ENCODE assay signal across 8 mouse cellular contexts in genomic region chr3:32610560-32610959, GRCm38 (mm10). TPM values are rescaled to one million over a fixed set of nuclear protein-coding genes. Genes with fewer than 3 reads are reported as not detected.
A peak's percentile ranks its signal among the peaks of the same experiment; 100 is the strongest.
DNase-seq lines count a peak whose midpoint lies in the region; ATAC-seq and TF ChIP-seq lines count a peak whose summit lies in the region.

No protein-coding gene starts in this region.

- 0 out of 2 replicates have a peak, but pooled peaks cover 4% of the 10 kb centered on the region for H3K4me1 ChIP-seq in forebrain, postnatal 0 days (ENCODE audit: insufficient read depth)
- H3K4me1 ChIP-seq in hindbrain, embryonic 14.5 days (replicated peaks; ENCODE audit: control insufficient read depth, insufficient read depth, low read length): peaks cover 6% of the 10 kb centered on the region; the same call in 1 of the 2 replicates

- no peak overlapping the region for H3K4me3 ChIP-seq in forebrain, postnatal 0 days (ENCODE audit: low read depth, low read length)
- no peak overlapping the region for H3K4me3 ChIP-seq in hindbrain, embryonic 14.5 days (replicated peaks; ENCODE audit: low read length)

- peak; percentile 74 for TF ChIP-seq CTCF in forebrain, postnatal 0 days (IDR thresholded peaks at IDR 0.05; ENCODE audit: low read depth)

- peak; percentile 79 for ATAC-seq in forebrain, postnatal 0 days
- peak; percentile 57 for ATAC-seq in hindbrain, embryonic 14.5 days (ENCODE audit: low FRiP score)

- no peaks in the 10 kb centered on the region for H3K27me3 ChIP-seq in forebrain, postnatal 0 days (ENCODE audit: insufficient read depth, low read length)
- no peaks in the 10 kb centered on the region for H3K27me3 ChIP-seq in hindbrain, embryonic 14.5 days (ENCODE audit: control insufficient read depth, insufficient read depth, low read length)

- H3K9me3 ChIP-seq in forebrain, postnatal 0 days (ENCODE audit: low read length): no peaks in the 10 kb centered on the region
- no peaks in the 10 kb centered on the region for H3K9me3 ChIP-seq in hindbrain, embryonic 14.5 days (ENCODE audit: control insufficient read depth, low read length)

- peak; percentile 69 for DNase-seq in NIH3T3 (ENCODE audit: low read depth)
- peak; percentile 34 for DNase-seq in brain, embryonic 18.5 days (ENCODE audit: low read depth, low spot score)
- DNase-seq in forebrain, postnatal 0 days: peak; percentile 74
- DNase-seq in hindbrain, embryonic 14.5 days (ENCODE audit: low spot score): peak; percentile 75
- DNase-seq in layer of hippocampus, postnatal 10 days (ENCODE audit: low spot score in 2 of 2): peak; percentile 63 to 73
- peak; percentile 56 to 70 for DNase-seq in lung, postnatal 4 days
- DNase-seq in right cerebral cortex, postnatal 14 days: peak; percentile 60
- no peak for DNase-seq in spleen, postnatal 14 days (ENCODE audit: low spot score in 2 of 2)

- no peak overlapping the region for H3K4me2 ChIP-seq in forebrain, postnatal 0 days (ENCODE audit: low read depth)
- H3K4me2 ChIP-seq in hindbrain, embryonic 14.5 days (replicated peaks): no peak overlapping the region

- H3K9ac ChIP-seq in forebrain, postnatal 0 days: no peak overlapping the region
- no peak overlapping the region for H3K9ac ChIP-seq in hindbrain, embryonic 14.5 days

- 24% methylated on average over 7 of the region's 7 CpGs for WGBS in forebrain, postnatal 0 days
- 34% methylated on average over 7 of the region's 7 CpGs for WGBS in hindbrain, embryonic 14.5 days

- H3K27ac ChIP-seq in forebrain, postnatal 0 days (ENCODE audit: low read depth, low read length): no peak overlapping the region
- no peak overlapping the region for H3K27ac ChIP-seq in hindbrain, embryonic 14.5 days

- no peaks in the 10 kb centered on the region for H3K36me3 ChIP-seq in forebrain, postnatal 0 days (ENCODE audit: insufficient read depth)
- no peaks in the 10 kb centered on the region for H3K36me3 ChIP-seq in hindbrain, embryonic 14.5 days (replicated peaks; ENCODE audit: control insufficient read depth, insufficient read depth)

RNA-seq across cellular contexts. Expression of gene Gnb4, which starts 5.8 kb away (rescaled TPM):
- 125 and 135 TPM in 2 replicates for total RNA-seq in forebrain, postnatal 0 days (2014; rRNA removed)
- polyA plus RNA-seq in forebrain, postnatal 0 days (2015; fragmentation: Nextera tagmentation; extraction: Ambion mirVana): 131 and 136 TPM in 2 replicates
- polyA plus RNA-seq in hindbrain, embryonic 14.5 days (2014; fragmentation: Nextera tagmentation; extraction: Ambion mirVana): 101 and 108 TPM in 2 replicates
- total RNA-seq in layer of hippocampus, postnatal 10 days (2021): 10 to 100 TPM; 63.5 to 66.6 TPM

Comparison
In these comparisons a context has a peak if more than half of its experiments do, and no peak if none do; other contexts are left out.
1. DNase-seq: peak in NIH3T3 (single experiment), brain, embryonic 18.5 days (single experiment), forebrain, postnatal 0 days (single experiment), hindbrain, embryonic 14.5 days (single experiment), layer of hippocampus, postnatal 10 days (2 of 2), lung, postnatal 4 days (2 of 2) and right cerebral cortex, postnatal 14 days (single experiment); none in spleen, postnatal 14 days (0 of 2).